Mouse (Mus musculus) MEL (cell line): ENCODE data around the gene Pcgf1. TPM values are rescaled to one million over a fixed set of nuclear protein-coding genes. Genes with fewer than 3 reads are reported as not detected.

Experiments
- DNase-seq: peaks from one replicate; pipeline ENCODE4 v3.0.0; 2011; ENCODE audit warnings: low read depth, low spot score
- H3K27ac ChIP-seq: 2 replicates; pipeline ENCODE4 v1.5.1; 2012; ENCODE audit warnings: low read depth, mild to moderate bottlenecking, control low read depth, low read length, moderate library complexity; ENCODE audit not compliant: control insufficient read depth
- H3K27me3 ChIP-seq, 2 experiments: fragments of 150-350 bp in 1 of 2; sonication (generic) in 1 of 2; 2 replicates each; pipeline ENCODE4 v1.6.1; 2012; ENCODE audit warnings: low read length in 2 of 2, mild to moderate bottlenecking in 2 of 2, improper control_type of control experiment in 1 of 2, moderate library complexity in 1 of 2; ENCODE audit not compliant: insufficient read depth in 2 of 2, control insufficient read depth in 1 of 2
- H3K36me3 ChIP-seq, 2 experiments: 2 replicates each; pipeline ENCODE4 v1.6.1; 2012 to 2014; ENCODE audit warnings: low read length in 2 of 2, improper control_type of control experiment in 1 of 2, inconsistent platforms in 1 of 2, mild to moderate bottlenecking in 1 of 2; ENCODE audit not compliant: insufficient read depth in 2 of 2, control insufficient read depth in 1 of 2
- H3K4me1 ChIP-seq, 2 experiments: fragments of 150-350 bp in 1 of 2; sonication (generic) in 1 of 2; 2 replicates each; pipeline ENCODE4 v1.6.1; 2012; ENCODE audit warnings: low read length in 2 of 2, improper control_type of control experiment in 1 of 2, mild to moderate bottlenecking in 1 of 2; ENCODE audit not compliant: insufficient read depth in 2 of 2, control insufficient read depth in 1 of 2
- H3K4me3 ChIP-seq, 2 experiments: fragments of 150-350 bp in 1 of 2; sonication (generic) in 1 of 2; 2 replicates each; pipeline ENCODE4 v1.5.1; 2012; ENCODE audit warnings: low read depth in 2 of 2, low read length in 2 of 2, mild to moderate bottlenecking in 2 of 2, moderate library complexity in 2 of 2, control low read depth in 1 of 2, improper control_type of control experiment in 1 of 2; ENCODE audit not compliant: control insufficient read depth in 1 of 2, insufficient read depth in 1 of 2
- H3K79me2 ChIP-seq: 2 replicates; pipeline ENCODE4 v1.6.1; 2012; ENCODE audit warnings: mild to moderate bottlenecking, low read length, moderate library complexity; ENCODE audit not compliant: control insufficient read depth, poor library complexity, insufficient read depth
- H3K9ac ChIP-seq: 2 replicates; pipeline ENCODE4 v1.6.1; 2012; ENCODE audit warnings: low read depth, mild to moderate bottlenecking, control low read depth, low read length, moderate library complexity; ENCODE audit not compliant: control insufficient read depth, poor library complexity, severe bottlenecking
- H3K9me3 ChIP-seq: fragments of 150-350 bp; sonication (generic); replicated peaks from 2 replicates; pipeline ENCODE4 v1.6.1; 2012; ENCODE audit warnings: mild to moderate bottlenecking, low read length, improper control_type of control experiment, moderate library complexity; ENCODE audit not compliant: insufficient read depth
- BHLHE40 ChIP-seq: IDR thresholded peaks from 2 replicates; pipeline ENCODE4 v1.6.1; 2012; ENCODE audit warnings: low read depth, mild to moderate bottlenecking, inconsistent platforms, low read length, improper control_type of control experiment, borderline replicate concordance
- CHD1 ChIP-seq: IDR thresholded peaks from 2 replicates; pipeline ENCODE4 v1.6.1; 2012; ENCODE audit warnings: low read depth, mild to moderate bottlenecking, inconsistent platforms, low read length, improper control_type of control experiment
- CTCF ChIP-seq, 3 experiments: IDR thresholded peaks in 2 of 3; conservative IDR thresholded peaks in 1 of 3; 2 replicates each; pipeline ENCODE4 v1.5.1; 2011 to 2012; ENCODE audit warnings: low read length in 3 of 3, low read depth in 2 of 3, mild to moderate bottlenecking in 2 of 3, improper control_type of control experiment in 1 of 3, inconsistent platforms in 1 of 3, mixed read lengths in 1 of 3, moderate library complexity in 1 of 3; ENCODE audit not compliant: control insufficient read depth in 1 of 3, insufficient read depth in 1 of 3, poor library complexity in 1 of 3, severe bottlenecking in 1 of 3
- E2F4 ChIP-seq: IDR thresholded peaks from 2 replicates; pipeline ENCODE4 v1.6.1; 2011; ENCODE audit warnings: low read depth, low read length, improper control_type of control experiment, borderline replicate concordance
- ELF1 ChIP-seq: IDR thresholded peaks from 2 replicates; pipeline ENCODE4 v1.6.1; 2014; ENCODE audit warnings: low read depth, mild to moderate bottlenecking, inconsistent platforms, low read length, improper control_type of control experiment, moderate library complexity
- EP300 ChIP-seq, 2 experiments: IDR thresholded peaks; 2 replicates each; pipeline ENCODE4 v1.6.1; 2011; ENCODE audit warnings: improper control_type of control experiment in 2 of 2, low read length in 2 of 2, low read depth in 1 of 2, mild to moderate bottlenecking in 1 of 2
- ETS1 ChIP-seq: IDR thresholded peaks from 2 replicates; pipeline ENCODE4 v1.6.1; 2012; ENCODE audit warnings: low read depth, mild to moderate bottlenecking, inconsistent platforms, low read length, improper control_type of control experiment, moderate library complexity
- GABPA ChIP-seq: IDR thresholded peaks from 2 replicates; pipeline ENCODE4 v1.6.1; 2012; ENCODE audit warnings: low read depth, mild to moderate bottlenecking, inconsistent platforms, low read length, improper control_type of control experiment, moderate library complexity
- GATA1 ChIP-seq: IDR thresholded peaks from 2 replicates; pipeline ENCODE4 v1.6.1; 2011; ENCODE audit warnings: low read depth, low read length, improper control_type of control experiment
- HCFC1 ChIP-seq: IDR thresholded peaks from 2 replicates; pipeline ENCODE4 v1.6.1; 2012; ENCODE audit warnings: low read depth, mild to moderate bottlenecking, inconsistent platforms, low read length, improper control_type of control experiment, moderate library complexity
- JUND ChIP-seq: IDR thresholded peaks from 2 replicates; pipeline ENCODE4 v1.6.1; 2011; ENCODE audit warnings: low read depth, mild to moderate bottlenecking, improper control_type of control experiment, low read length
- MAZ ChIP-seq: IDR thresholded peaks from 2 replicates; pipeline ENCODE4 v1.6.1; 2012; ENCODE audit warnings: low read depth, mild to moderate bottlenecking, inconsistent platforms, low read length, improper control_type of control experiment
- MEF2A ChIP-seq: IDR thresholded peaks from 2 replicates; pipeline ENCODE4 v1.6.1; 2014; ENCODE audit warnings: low read depth, mild to moderate bottlenecking, inconsistent platforms, low read length, improper control_type of control experiment; ENCODE audit not compliant: poor library complexity, insufficient replicate concordance, severe bottlenecking; ENCODE audit errors: extremely low read depth
- MXI1 ChIP-seq: IDR thresholded peaks from 2 replicates; pipeline ENCODE4 v1.6.1; 2011; ENCODE audit warnings: mild to moderate bottlenecking, low read depth, low read length, improper control_type of control experiment
- MYC ChIP-seq: IDR thresholded peaks from 2 replicates; pipeline ENCODE4 v1.6.1; 2011; ENCODE audit warnings: low read depth, mild to moderate bottlenecking, low read length, improper control_type of control experiment, moderate library complexity
- POLR2AphosphoS5 ChIP-seq: IDR thresholded peaks from 2 replicates; pipeline ENCODE4 v1.6.1; 2012; ENCODE audit warnings: low read depth, borderline replicate concordance, mild to moderate bottlenecking, inconsistent platforms, low read length, moderate library complexity, mixed read lengths
- USF1 ChIP-seq: IDR thresholded peaks from 2 replicates; pipeline ENCODE4 v1.6.1; 2014; ENCODE audit warnings: low read depth, mild to moderate bottlenecking, inconsistent platforms, low read length, improper control_type of control experiment, moderate library complexity
- USF2 ChIP-seq, 2 experiments: IDR thresholded peaks; 2 replicates each; pipeline ENCODE4 v1.6.1; 2011 to 2012; ENCODE audit warnings: improper control_type of control experiment in 2 of 2, low read length in 2 of 2, borderline replicate concordance in 1 of 2, inconsistent platforms in 1 of 2, low read depth in 1 of 2, mild to moderate bottlenecking in 1 of 2; ENCODE audit not compliant: insufficient read depth in 1 of 2
- ZC3H11A ChIP-seq: IDR thresholded peaks from 2 replicates; pipeline ENCODE4 v1.6.1; 2012; ENCODE audit warnings: low read depth, mild to moderate bottlenecking, inconsistent platforms, low read length, improper control_type of control experiment
- ZKSCAN1 ChIP-seq: IDR thresholded peaks from 2 replicates; pipeline ENCODE4 v1.6.1; 2012; ENCODE audit warnings: low read depth, mild to moderate bottlenecking, inconsistent platforms, low read length, improper control_type of control experiment, moderate library complexity
- ZNF384 ChIP-seq: IDR thresholded peaks from 2 replicates; pipeline ENCODE4 v1.6.1; 2012; ENCODE audit warnings: low read depth, mild to moderate bottlenecking, inconsistent platforms, low read length, improper control_type of control experiment
- polyA plus RNA-seq, 2 experiments: library from polyadenylated mRNA; stranded (reverse) in 1 of 2; unstranded in 1 of 2; fragments of >175 nt in 1 of 2; fragments of >200 nt in 1 of 2; gene quantifications; 2 replicates each; pipeline versions ENCODE4 v1.2.1 to v1.2.4; 2012; ENCODE audit warnings: low replicate concordance in 2 of 2, low read depth in 1 of 2; ENCODE audit not compliant: insufficient read length in 2 of 2, insufficient read depth in 1 of 2, missing spikeins in 1 of 2
- total RNA-seq: library from RNA; depleted of rRNA; stranded (reverse); fragments of 300-350 nt; gene quantifications from 2 replicates; pipeline ENCODE4 v1.2.3, GENCODE M21; 2012

The Pcgf1 gene
- total and polyA plus RNA-seq, 3 experiments: 18.2 to 25.2 TPM; not detected in 1

DNA sequence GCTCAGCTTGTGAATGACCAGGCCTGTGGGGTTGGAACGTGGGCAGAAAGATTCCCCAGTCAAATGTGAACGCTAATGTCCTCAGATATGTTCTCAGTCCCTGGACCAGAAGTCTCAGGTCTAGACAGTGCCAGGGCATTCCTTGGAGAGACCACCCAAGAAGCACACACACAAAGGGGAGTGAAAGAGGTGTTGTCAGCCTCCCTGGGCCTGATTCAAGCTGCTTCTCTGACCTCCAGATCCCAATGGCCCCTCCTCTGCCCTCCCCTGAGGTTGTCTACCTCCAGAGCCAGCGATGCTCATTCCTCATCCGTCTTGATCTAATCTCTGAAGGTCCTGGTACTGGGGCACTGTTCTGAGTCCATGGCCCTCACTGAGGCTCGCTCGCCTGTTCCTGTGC lies 34.1 kb upstream of the Pcgf1 start:
- no peaks in the 10 kb centered on the region for H3K27me3 ChIP-seq
- TF ChIP-seq HCFC1: no peak
- no peak for TF ChIP-seq POLR2AphosphoS5
- no peak for TF ChIP-seq E2F4
- TF ChIP-seq GABPA: no peak
- no peak for TF ChIP-seq USF1
- TF ChIP-seq ZC3H11A: no peak
- TF ChIP-seq ELF1: no peak
- no peak for TF ChIP-seq CHD1
- TF ChIP-seq ZNF384: no peak
- TF ChIP-seq CTCF (IDR thresholded peaks at IDR 0.05 in 2 of 3, conservative IDR thresholded peaks at IDR 0.05 in 1 of 3; ENCODE audit: control insufficient read depth in 1 of 3, insufficient read depth in 1 of 3, low read depth in 2 of 3, low read length in 3 of 3, poor library complexity in 1 of 3, severe bottlenecking in 1 of 3): no peak
- no peak for TF ChIP-seq MEF2A
- TF ChIP-seq GATA1: no peak
- TF ChIP-seq ZKSCAN1: no peak
- no peak for TF ChIP-seq USF2 (IDR thresholded peaks at IDR 0.05; ENCODE audit: borderline replicate concordance in 1 of 2, insufficient read depth in 1 of 2, low read depth in 1 of 2, low read length in 2 of 2)
- no peak for DNase-seq
- H3K4me3 ChIP-seq: no peak overlapping the region
- no peak overlapping the region for H3K9ac ChIP-seq
- peaks cover 0 to 2% of the 10 kb centered on the region in 2 experiments; a peak in 1 of 4 replicates for H3K36me3 ChIP-seq
- H3K27ac ChIP-seq: no peak overlapping the region
- H3K79me2 ChIP-seq: no peaks in the 10 kb centered on the region
- H3K4me1 ChIP-seq: 0 out of 4 replicates have a peak, but pooled peaks cover 0 to 3% of the 10 kb centered on the region in 2 experiments
- no peaks in the 10 kb centered on the region for H3K9me3 ChIP-seq

GRCm38 (mm10) chr6:83043993-83044392 lies 33.7 kb upstream of the Pcgf1 start:
- Histone ChIP-seq H3K27me3 (no peaks in the 10 kb centered on the region), H3K4me1 (0 out of 4 replicates have a peak, but pooled peaks cover 0 to 3% of the 10 kb centered on the region in 2 experiments), H3K27ac (no peak overlapping the region), H3K9me3 (no peaks in the 10 kb centered on the region), H3K36me3 (peaks cover 0 to 2% of the 10 kb centered on the region in 2 experiments; a peak in 1 of 4 replicates), H3K4me3 (no peak overlapping the region), H3K9ac (no peak overlapping the region), H3K79me2 (no peaks in the 10 kb centered on the region)
- no peak for DNase-seq
- TF ChIP-seq EP300 (IDR thresholded peaks at IDR 0.05; ENCODE audit: low read depth in 1 of 2, low read length in 2 of 2) (no peak), GABPA (no peak), ETS1 (no peak), CHD1 (no peak), ELF1 (no peak), USF2 (IDR thresholded peaks at IDR 0.05; ENCODE audit: borderline replicate concordance in 1 of 2, insufficient read depth in 1 of 2, low read depth in 1 of 2, low read length in 2 of 2) (no peak), BHLHE40 (no peak), MAZ (no peak), MXI1 (no peak), JUND (no peak), MYC (no peak)
